Mouse (Mus musculus): ENCODE measurements around the gene Slc35d1.

Gene Slc35d1

DNA sequence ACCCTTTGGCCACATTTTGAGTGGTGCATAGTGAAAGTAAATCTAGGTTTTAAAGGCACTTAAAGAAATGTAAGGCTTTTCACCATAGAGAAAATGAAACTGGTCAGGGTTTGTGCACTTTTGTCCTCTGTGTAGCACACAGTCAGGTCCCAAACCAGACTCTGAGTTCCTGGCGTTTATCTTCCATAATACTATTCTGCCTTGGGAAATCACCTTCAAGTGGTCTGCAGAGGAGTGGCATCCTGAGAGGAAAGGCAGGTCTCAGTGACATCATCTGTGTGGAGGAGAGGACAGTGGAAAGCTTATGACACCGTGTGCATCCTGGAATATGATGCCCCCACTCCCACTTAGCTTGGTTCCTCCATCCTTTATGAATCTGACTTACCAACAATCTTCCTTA is 91.9 kb downstream of the Slc35d1 start:
- POLR2A ChIA-PET = interaction anchor here in 3 of 4 experiments (0.7 to 5.2 kb wide), 7 partner anchors 8 to 1521 kb away, joined by 3 to 56 read pairs (median 7); partner anchors contain the start of genes Mier1 (in 2 of the 3) and Wdr78 (in 2 of the 3)

DNA sequence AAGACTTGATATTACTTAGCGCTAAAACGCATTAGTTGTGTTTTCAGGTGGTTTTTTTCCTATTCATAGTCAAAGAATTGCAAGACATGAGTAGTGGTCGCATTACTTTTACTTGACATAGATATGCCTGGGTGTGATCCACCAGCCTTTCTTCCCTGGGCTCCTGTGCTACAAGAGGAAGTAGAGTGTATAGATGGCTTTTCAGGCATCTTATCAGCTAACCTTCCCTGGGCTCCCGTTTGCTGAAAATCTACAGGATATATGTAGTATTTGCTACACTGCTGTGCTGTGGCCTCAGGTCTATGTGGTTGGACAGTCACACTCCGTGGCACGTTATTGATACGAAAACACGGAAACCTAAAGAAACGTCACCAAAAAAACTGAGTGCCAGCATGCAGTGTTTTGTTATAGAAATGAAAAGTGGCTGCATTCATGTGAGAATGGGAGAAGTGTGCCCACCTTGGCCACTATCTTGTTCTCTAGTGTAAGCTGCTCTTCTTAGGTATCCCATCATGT is 94.0 kb downstream of the Slc35d1 start:
- POLR2A ChIA-PET = interaction anchor here in 2 of 4 experiments (0.8 to 3.0 kb wide), 8 partner anchors 12 to 192 kb away, joined by 3 to 10 read pairs (median 4); partner anchors contain the start of gene Oma1 (in 1 of the 2)
- CTCF ChIA-PET = no interaction called here

More for the DNA sequence above, 91.9 kb downstream of the Slc35d1 start:
- CTCF ChIA-PET = no interaction called here
